Mouse (Mus musculus): ENCODE measurements around the gene Elf1. TPM values are rescaled to one million over a fixed set of nuclear protein-coding genes. Genes with fewer than 3 reads are reported as not detected.

Gene Elf1
- polyA plus RNA-seq, 1 experiment from 2014 or later: 18.5 TPM

DNA sequence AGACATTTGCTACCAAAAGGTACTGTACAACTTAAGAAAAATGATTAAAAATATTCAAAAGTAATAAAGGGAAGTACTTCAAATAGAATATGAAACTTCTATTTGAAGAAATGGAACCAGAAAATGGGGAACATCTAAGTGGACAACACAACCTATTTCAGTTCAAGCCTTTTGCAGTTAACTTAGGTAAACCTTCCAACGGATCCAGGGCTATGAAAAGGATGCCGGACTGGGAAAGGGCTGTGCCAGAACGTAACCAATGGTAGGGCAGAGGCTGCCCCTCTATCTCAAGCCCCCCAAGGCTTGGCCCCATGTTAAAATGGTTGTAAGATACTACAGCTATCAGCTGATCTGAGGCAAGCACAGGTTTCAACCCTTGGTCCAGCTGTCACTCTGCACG lies 20.0 kb upstream of the Elf1 start:
- Histone ChIP-seq H3K9me3 (ENCODE audit: control insufficient read depth, low read length) (no peaks in the 10 kb centered on the region), H3K9ac (ENCODE audit: low read depth, low read length) (no peak overlapping the region), H3K27me3 (ENCODE audit: control insufficient read depth, insufficient read depth, low read length) (no peaks in the 10 kb centered on the region), H3K4me1 (ENCODE audit: control insufficient read depth, insufficient read depth, low read length) (no peaks in the 10 kb centered on the region), H3K27ac (ENCODE audit: low read depth, low read length) (no peak overlapping the region), H3K4me3 (ENCODE audit: low read length) (no peak overlapping the region), H3K36me3 (ENCODE audit: control insufficient read depth, insufficient read depth, low read length) (peaks cover 38% of the 10 kb centered on the region), H3K4me2 (replicated peaks; ENCODE audit: low read depth, low read length) (no peak overlapping the region)
- WGBS: 92% methylated on average over 4 of the region's 4 CpGs
- ATAC-seq (ENCODE audit: low FRiP score, low TSS enrichment): no peak

- Histone ChIP-seq H3K36me3 (ENCODE audit: control insufficient read depth, insufficient read depth, low read length) (peaks cover 74% of the 10 kb centered on the region), H3K4me2 (replicated peaks; ENCODE audit: low read depth, low read length) (no peak overlapping the region), H3K4me3 (ENCODE audit: low read length) (no peak overlapping the region), H3K27me3 (ENCODE audit: control insufficient read depth, insufficient read depth, low read length) (no peaks in the 10 kb centered on the region), H3K27ac (ENCODE audit: low read depth, low read length) (no peak overlapping the region), H3K4me1 (ENCODE audit: control insufficient read depth, insufficient read depth, low read length) (no peaks in the 10 kb centered on the region), H3K9ac (ENCODE audit: low read depth, low read length) (no peak overlapping the region), H3K9me3 (ENCODE audit: control insufficient read depth, low read length) (no peaks in the 10 kb centered on the region)
- ATAC-seq (ENCODE audit: low FRiP score, low TSS enrichment): no peak
- WGBS: 89% methylated on average over 1 of the region's 1 CpGs
Observed at GRCm38 (mm10) chr14:79465623-79466022, 15.4 kb upstream of the Elf1 start.

DNA sequence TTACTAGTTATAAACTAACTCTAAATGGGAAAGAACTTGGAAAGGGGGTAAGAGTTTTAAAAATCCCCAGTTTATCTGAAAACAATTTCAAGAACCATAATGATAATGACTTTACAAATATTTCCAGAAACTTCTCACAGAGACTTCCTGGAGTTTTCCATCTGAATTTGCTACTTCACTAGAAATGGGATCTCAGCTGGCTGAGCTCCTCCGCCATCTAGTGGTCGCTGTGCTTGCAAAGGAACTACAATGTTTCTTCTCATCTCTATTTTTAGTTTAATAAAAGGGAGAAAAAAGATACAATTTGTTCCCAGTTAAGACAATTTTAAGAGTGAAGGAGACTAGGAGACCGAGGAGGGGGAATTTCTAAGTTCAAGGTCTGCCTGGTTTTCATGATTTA lies 13.4 kb upstream of the Elf1 start:
- no peak overlapping the region for H3K4me3 ChIP-seq (ENCODE audit: low read length)
- ATAC-seq (ENCODE audit: low FRiP score, low TSS enrichment): no peak
- peaks cover 76% of the 10 kb centered on the region for H3K36me3 ChIP-seq (ENCODE audit: control insufficient read depth, insufficient read depth, low read length)
- no peaks in the 10 kb centered on the region for H3K4me1 ChIP-seq (ENCODE audit: control insufficient read depth, insufficient read depth, low read length)
- no peak overlapping the region for H3K4me2 ChIP-seq (replicated peaks; ENCODE audit: low read depth, low read length)
- H3K27ac ChIP-seq (ENCODE audit: low read depth, low read length): no peak overlapping the region
- WGBS: 31% methylated on average over 3 of the region's 3 CpGs
- no peaks in the 10 kb centered on the region for H3K27me3 ChIP-seq (ENCODE audit: control insufficient read depth, insufficient read depth, low read length)
- no peaks in the 10 kb centered on the region for H3K9me3 ChIP-seq (ENCODE audit: control insufficient read depth, low read length)
- H3K9ac ChIP-seq (ENCODE audit: low read depth, low read length): no peak overlapping the region

GRCm38 (mm10) chr14:79473384-79473783 lies 7.6 kb upstream of the Elf1 start:
- H3K9ac ChIP-seq (ENCODE audit: low read depth, low read length): no peak overlapping the region

DNA sequence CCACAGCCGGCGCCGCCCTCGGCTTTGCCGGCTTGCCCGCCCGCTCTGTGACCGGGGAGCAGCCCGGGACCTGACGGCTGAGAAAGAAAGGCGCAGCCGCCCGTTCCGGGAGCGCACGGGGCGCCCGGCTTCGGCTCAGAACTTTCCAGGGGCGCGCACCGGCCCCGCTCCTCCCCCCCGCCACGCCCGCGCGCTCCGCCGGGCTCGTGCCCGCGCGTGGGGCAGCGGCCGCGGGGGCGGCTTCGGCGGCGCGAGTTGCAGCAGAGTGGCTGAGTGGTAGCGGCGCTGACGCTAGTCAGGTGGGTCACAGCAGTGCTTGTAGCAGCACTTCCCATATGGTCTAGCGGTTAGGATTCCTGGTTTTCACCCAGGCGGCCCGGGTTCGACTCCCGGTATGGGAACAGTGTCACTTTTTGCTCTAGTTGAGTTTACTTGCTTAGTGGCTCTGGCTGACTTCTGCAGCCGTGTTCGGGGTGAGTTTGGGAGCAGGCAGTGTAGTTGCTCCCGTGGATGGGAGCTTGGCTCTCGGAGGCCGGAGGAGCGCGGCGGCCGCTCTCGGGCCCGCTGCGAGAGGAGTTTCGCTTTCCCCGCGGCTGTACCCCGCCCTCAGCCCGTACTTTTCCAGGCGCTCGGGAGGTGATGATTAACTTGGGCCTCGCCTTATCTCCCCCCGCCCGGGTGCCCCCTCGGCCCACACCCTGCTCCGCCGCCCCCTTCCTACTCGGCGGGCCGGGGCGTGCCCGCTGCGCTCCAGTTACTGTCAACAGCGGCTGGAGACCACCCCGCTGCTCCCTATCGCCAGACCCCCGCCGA lies 551 bp downstream of the Elf1 start, which contains the start of gene Wbp4:
Wbp4 (minus strand) TSS at position 182 of the 813 bp plus-strand sequence.
- ATAC-seq (ENCODE audit: low FRiP score, low TSS enrichment): peak; percentile 87
- Histone ChIP-seq H3K27me3 (ENCODE audit: control insufficient read depth, insufficient read depth, low read length) (no peaks in the 10 kb centered on the region), H3K9me3 (ENCODE audit: control insufficient read depth, low read length) (no peaks in the 10 kb centered on the region), H3K4me3 (ENCODE audit: low read length) (peak within 1 kb of the TSS; percentile 87), H3K27ac (ENCODE audit: low read depth, low read length) (peak within 1 kb of the TSS; percentile 99), H3K4me2 (replicated peaks; ENCODE audit: low read depth, low read length) (peak within 1 kb of the TSS; percentile 81), H3K36me3 (ENCODE audit: control insufficient read depth, insufficient read depth, low read length) (peaks cover 9% of the 10 kb centered on the region), H3K9ac (ENCODE audit: low read depth, low read length) (peak within 1 kb of the TSS; percentile 95), H3K4me1 (ENCODE audit: control insufficient read depth, insufficient read depth, low read length) (peaks cover 21% of the 10 kb centered on the region)
- under 1% methylated on average over 64 of the region's 86 CpGs for WGBS

More at GRCm38 (mm10) chr14:79473384-79473783, 7.6 kb upstream of the Elf1 start:
- WGBS: 91% methylated on average over 2 of the region's 2 CpGs
- H3K9me3 ChIP-seq (ENCODE audit: control insufficient read depth, low read length): no peaks in the 10 kb centered on the region
- no peak overlapping the region for H3K27ac ChIP-seq (ENCODE audit: low read depth, low read length)
- no peak for ATAC-seq (ENCODE audit: low FRiP score, low TSS enrichment)
- no peak overlapping the region for H3K4me3 ChIP-seq (ENCODE audit: low read length)
- H3K27me3 ChIP-seq (ENCODE audit: control insufficient read depth, insufficient read depth, low read length): no peaks in the 10 kb centered on the region
- no peak overlapping the region for H3K4me2 ChIP-seq (replicated peaks; ENCODE audit: low read depth, low read length)
- H3K36me3 ChIP-seq (ENCODE audit: control insufficient read depth, insufficient read depth, low read length): peaks cover 71% of the 10 kb centered on the region
- no peaks in the 10 kb centered on the region for H3K4me1 ChIP-seq (ENCODE audit: control insufficient read depth, insufficient read depth, low read length)

DNA sequence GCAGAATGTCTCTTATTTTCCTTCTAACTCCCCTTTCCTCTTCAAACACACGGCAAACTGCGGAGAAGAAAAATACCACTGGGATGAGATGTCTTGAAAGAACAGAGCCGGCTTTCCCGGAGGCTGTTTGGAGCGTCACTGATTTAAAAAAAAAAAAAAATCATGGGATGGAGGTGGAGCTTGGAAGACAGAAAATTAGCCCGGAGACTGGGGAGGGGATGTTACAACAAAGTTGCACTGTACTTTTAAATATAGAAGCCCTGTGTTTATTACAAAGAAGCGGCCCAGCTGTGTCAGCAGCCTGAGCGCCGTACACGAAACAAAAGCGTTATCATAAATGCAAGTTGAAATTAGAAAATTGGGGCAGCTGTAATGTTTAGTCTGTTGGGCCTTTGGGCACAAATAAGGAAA lies 1.3 kb downstream of the Elf1 start:
- no peaks in the 10 kb centered on the region for H3K27me3 ChIP-seq (ENCODE audit: control insufficient read depth, insufficient read depth, low read length)
- peak overlapping the region; percentile 87 for H3K4me3 ChIP-seq (ENCODE audit: low read length)
- peak overlapping the region; percentile 95 for H3K9ac ChIP-seq (ENCODE audit: low read depth, low read length)
- ATAC-seq (ENCODE audit: low FRiP score, low TSS enrichment): no peak
- no peaks in the 10 kb centered on the region for H3K9me3 ChIP-seq (ENCODE audit: control insufficient read depth, low read length)
- peak overlapping the region; percentile 99 for H3K27ac ChIP-seq (ENCODE audit: low read depth, low read length)
- WGBS: 0% methylated on average over 11 of the region's 11 CpGs
- peaks cover 28% of the 10 kb centered on the region for H3K4me1 ChIP-seq (ENCODE audit: control insufficient read depth, insufficient read depth, low read length)
- H3K36me3 ChIP-seq (ENCODE audit: control insufficient read depth, insufficient read depth, low read length): peaks cover 5% of the 10 kb centered on the region; the same call in 1 of the 2 replicates
- peak overlapping the region; percentile 81 for H3K4me2 ChIP-seq (replicated peaks; ENCODE audit: low read depth, low read length)

DNA sequence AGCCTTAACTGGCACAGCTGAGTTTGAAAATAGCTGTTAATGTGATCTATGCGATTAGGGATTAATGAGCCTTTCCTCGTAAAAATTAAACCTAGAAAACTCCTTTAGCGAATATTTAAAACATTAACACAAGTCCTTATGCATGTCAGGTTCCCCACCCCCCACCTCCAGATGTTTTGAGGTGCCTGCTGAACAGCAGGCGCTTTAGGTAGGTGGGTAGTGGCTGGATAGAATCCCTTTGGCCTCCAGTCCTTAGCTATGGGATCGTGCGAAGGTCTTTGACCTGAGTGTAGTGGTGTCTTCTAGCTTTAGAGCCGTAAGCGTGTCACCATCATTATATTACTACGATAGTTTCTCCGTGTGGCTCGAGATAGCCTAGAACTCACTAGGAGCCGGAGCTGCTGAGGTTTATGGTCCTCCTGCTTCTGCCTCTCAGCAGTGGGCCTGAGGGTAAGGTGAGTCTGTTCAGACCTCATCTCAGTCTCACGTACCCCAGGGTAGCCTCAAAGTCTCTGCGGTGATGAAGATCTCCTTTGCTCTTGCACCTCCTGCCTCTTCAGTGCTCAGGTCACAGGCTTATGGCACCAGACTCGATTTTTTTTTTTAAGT lies 1.9 kb downstream of the Elf1 start:
- peak overlapping the region; percentile 95 for H3K9ac ChIP-seq (ENCODE audit: low read depth, low read length)
- peaks cover 30% of the 10 kb centered on the region for H3K4me1 ChIP-seq (ENCODE audit: control insufficient read depth, insufficient read depth, low read length)
- peak overlapping the region; percentile 81 for H3K4me2 ChIP-seq (replicated peaks; ENCODE audit: low read depth, low read length)
- ATAC-seq (ENCODE audit: low FRiP score, low TSS enrichment): no peak
- no peaks in the 10 kb centered on the region for H3K9me3 ChIP-seq (ENCODE audit: control insufficient read depth, low read length)
- peak overlapping the region; percentile 87 for H3K4me3 ChIP-seq (ENCODE audit: low read length)
- H3K27me3 ChIP-seq (ENCODE audit: control insufficient read depth, insufficient read depth, low read length): no peaks in the 10 kb centered on the region
- WGBS: 13% methylated on average over 15 of the region's 15 CpGs
- H3K27ac ChIP-seq (ENCODE audit: low read depth, low read length): peak overlapping the region; percentile 99
- peaks cover 5% of the 10 kb centered on the region; the same call in 1 of the 2 replicates for H3K36me3 ChIP-seq (ENCODE audit: control insufficient read depth, insufficient read depth, low read length)

DNA sequence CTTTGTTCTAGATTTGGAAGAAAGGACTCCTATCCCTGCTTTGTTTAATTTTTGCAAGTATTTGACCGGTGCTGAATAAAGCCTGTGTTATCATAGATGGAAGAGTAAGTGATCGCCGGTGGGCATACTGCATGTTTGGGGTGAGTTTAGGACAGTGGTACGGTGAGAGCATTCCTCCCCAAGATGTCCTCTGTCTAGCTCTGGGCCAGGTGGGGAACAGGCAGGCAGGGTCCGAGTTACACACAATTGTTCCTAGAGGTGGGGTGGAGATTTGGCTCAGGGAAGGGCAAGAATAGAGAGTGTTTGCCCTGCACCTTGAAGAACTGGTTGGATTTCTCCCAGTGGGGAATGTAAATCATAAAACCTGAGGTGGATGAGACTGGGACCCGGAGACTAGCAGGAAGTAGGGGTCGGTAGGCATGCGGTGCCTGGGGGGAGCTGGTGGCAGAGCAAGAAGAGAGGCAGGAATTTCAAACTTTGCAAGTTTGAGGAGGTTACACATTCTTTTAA lies 2.7 kb downstream of the Elf1 start:
- Histone ChIP-seq H3K9ac (ENCODE audit: low read depth, low read length) (peak overlapping the region; percentile 95; the same call in 1 of the 2 replicates), H3K4me3 (ENCODE audit: low read length) (peak overlapping the region; percentile 87; the same call in 1 of the 2 replicates), H3K36me3 (ENCODE audit: control insufficient read depth, insufficient read depth, low read length) (peaks cover 5% of the 10 kb centered on the region; the same call in 1 of the 2 replicates), H3K4me1 (ENCODE audit: control insufficient read depth, insufficient read depth, low read length) (peaks cover 33% of the 10 kb centered on the region), H3K4me2 (replicated peaks; ENCODE audit: low read depth, low read length) (peak overlapping the region; percentile 81), H3K27me3 (ENCODE audit: control insufficient read depth, insufficient read depth, low read length) (no peaks in the 10 kb centered on the region), H3K9me3 (ENCODE audit: control insufficient read depth, low read length) (no peaks in the 10 kb centered on the region), H3K27ac (ENCODE audit: low read depth, low read length) (peak overlapping the region; percentile 99; the same call in 1 of the 2 replicates)
- WGBS: 63% methylated on average over 8 of the region's 8 CpGs
- ATAC-seq (ENCODE audit: low FRiP score, low TSS enrichment): no peak
